Mouse (Mus musculus) cerebellum, adult 11-12 months (tissue): ENCODE measurements around the gene Ptprb.

Source experiments
- DNase-seq: peaks from one replicate; pipeline ENCODE4 v3.0.0; 2022

Ptprb gene

DNA sequence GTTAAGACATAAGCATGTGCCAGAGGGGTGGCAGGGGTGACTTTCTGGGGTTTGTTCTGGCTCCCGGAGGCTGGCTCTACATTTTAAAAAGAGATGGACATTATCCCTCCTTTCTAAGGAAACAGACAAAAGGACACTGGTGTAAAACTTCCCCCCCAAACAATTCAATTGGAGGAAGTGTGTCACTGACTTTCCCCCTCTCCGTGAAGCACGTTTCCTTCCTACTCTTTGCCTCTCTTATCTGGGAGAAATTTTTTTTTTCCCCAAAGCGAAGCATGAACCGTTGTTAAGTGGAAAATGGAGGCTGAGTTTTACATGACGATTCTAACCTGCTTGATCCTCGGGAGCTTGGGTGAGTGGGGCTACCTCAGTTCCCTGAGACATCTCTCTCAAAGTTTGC is at the start of gene Ptprb:
Ptprb (plus strand) TSS at position 244 of the 400 bp plus-strand sequence.
- no peak for DNase-seq

DNA sequence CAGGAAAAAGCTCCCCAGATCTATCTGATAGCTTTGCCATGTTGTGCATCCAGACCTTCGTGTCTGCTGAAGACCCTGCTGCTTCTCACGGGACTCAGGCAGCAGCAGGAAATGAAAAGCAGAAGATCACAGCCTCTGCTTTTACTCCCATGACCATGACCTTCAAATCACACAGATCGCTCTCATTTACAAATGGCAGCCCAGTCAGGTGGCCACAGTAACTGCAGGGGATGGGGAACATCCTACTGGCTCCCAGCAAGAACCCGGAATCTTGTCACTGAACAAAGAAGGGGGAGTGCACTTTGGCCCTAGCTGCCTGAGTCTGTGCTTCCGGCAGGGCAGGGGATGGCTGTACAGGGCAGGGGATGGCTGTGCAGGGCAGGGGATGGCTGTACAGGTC is 40.0 kb upstream of the Ptprb start:
- DNase-seq, result no peak

DNA sequence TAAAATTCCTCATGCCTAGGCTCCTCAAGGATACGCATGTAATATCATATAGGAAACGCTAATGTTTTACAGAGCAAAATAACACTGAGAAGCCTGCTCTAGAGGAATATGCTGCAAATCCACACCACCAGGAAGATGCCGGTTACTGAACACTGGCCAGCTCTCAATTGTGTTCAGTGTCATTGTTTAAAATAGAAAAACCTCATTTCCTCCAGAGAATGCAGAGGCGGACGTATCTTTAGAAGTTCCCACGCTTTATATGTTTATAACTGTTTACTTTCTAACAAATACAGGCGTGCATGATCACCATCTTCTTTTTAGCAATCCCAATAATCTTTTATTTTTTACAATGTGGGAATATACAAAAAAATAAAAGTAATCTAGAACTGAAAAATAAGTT is 33.1 kb upstream of the Ptprb start:
- no peak for DNase-seq

DNA sequence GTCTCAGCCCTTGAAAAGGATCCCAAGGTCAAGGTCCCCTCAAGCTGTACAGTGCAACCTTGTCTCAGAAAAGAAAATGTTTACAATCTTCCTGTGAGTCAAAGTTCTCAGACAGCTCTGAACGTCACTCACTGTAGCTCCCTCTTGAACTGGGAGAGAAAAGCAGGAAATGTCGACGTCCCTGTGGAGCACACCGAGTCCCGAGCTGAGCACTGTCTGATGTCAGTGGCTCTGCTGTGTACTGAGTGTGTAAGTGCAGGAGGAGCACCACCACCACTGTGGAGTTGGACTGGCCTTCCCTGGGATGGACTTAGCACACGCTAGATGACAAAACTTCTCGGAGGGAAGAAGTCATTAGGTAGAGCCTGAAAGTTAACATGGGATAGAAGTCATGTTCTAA is 31.9 kb upstream of the Ptprb start:
- no peak for DNase-seq

DNA sequence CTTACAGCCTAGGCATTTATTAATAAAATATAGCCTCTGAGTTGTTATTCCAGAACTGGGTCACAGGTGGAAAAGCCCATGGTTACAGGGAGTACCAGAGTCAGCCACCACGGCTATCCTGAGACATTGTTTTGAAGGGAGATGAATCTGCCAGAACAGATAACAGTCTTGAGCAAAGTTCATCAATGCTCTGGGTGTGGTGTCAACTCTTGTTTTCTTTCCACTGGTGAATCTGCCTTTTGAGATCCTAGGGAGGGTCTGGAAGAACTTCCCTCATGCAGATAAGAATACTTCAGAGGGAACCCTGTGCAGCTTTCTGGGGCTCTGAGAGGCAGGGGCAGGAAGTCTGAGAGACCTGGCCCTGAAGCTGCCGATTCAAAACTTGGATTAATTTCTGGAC is 29.7 kb upstream of the Ptprb start:
- no peak for DNase-seq

DNA sequence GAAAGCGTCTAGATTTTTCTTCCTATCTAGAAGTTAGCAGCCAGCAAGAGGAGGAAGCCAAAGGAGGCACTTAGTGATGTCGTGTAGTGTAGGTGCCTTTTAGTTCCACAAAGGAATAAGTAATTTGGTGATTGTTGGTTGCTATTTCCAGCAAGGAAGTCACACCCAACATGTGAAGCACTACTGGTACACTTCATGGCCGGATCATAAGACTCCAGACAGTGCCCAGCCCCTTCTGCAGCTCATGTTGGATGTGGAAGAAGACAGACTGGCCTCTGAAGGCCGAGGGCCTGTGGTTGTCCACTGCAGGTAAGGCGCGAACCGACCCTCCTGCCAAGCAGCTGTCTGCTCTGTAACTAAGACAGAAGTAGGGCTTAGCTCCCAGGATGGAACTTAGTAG is 22.7 kb upstream of the Ptprb start:
- no peak for DNase-seq

DNA sequence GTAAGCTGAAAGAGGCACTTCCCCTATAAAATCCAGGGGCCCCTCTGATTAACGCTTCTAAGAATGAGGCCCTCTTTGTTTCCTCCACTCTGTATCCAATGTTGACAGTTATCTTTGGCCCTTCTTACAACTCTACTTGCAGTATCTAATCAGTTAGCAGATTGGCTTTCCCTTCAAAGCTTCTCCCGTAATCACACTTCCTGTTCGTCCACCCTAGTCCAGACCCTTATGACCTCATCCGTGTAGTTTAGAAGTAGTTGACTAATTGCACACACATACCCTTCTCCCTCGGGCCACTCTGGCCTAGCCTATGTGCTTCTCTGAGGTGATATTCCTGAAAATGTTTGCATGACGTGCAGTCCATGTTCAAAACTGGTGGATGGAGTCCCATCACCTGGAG is 21.4 kb upstream of the Ptprb start:
- DNase-seq, result no peak

DNA sequence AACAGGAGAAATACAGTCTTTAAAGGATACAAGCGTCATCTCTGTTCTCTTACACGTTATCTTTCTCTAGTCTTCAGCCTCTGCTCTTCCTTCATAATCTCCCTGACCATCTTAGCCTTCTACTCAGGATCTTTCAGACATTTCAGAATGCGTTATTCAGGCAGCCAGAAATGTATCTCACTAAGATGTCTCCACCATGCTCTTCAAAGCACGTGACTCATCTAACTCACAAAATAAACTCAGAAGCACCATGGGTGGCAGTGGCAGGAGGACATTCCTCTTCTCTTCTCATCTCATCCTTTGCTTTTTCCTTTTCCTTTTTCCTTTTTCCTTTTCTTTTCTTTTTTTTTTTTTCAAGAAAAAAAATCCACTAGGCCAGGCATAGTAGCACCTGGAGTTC is 16.0 kb upstream of the Ptprb start:
- DNase-seq, result no peak

DNA sequence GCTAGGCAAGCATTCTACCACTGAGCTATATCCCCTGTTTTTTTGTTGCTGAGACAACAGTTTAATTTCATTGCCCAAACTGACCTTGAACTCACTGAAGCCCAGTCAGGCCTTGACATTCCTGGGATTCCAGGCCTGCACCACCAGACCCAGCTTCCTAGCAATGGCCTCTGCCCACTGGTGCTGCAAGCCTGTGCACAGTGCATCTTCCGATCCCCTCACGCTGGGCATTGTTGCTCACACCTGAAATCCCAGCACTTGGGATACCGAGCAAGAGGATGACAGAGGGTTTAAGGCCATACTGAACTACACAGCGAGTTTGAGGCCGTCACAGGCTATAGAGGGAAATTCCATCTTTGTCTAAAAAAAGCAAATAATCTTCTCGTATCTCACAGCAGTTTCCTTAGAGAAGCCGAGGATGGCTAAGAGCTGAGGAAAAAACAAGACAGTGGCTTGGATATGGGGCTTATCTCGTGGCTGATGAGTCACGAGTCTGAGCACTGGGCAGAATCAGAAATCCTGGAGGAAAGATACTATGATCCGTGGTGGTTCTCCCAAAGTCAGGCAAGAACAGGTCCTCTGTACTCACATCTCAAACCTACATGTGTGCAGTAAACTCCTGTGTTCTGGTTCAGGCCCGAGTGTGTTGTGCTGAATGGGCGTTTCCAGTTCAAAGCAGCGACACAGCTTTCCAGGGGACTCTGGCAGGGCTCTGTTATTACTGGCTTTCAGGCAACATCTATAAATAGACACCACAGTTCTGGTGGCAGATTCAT is 14.5 kb upstream of the Ptprb start:
- DNase-seq, result no peak

DNA sequence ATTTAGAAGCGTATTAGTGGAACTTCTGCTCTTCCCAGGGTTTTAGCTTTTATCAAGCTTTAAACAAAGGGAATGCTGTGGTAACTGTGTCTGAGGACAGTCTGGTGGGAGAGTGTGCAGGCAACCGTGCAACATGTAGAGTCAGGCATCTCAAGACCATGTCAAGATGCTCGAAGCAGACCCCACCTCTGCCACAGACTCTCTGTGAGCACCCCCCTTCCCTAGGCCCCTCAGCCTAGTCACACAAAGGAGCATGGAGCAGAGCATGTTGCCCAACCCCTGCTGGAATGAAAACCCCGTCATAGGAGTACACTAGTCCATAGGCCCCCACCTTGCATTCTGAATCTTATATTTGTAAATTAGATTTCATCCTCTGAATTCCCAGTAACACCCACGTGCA is 13.8 kb upstream of the Ptprb start:
- DNase-seq, result no peak

DNA sequence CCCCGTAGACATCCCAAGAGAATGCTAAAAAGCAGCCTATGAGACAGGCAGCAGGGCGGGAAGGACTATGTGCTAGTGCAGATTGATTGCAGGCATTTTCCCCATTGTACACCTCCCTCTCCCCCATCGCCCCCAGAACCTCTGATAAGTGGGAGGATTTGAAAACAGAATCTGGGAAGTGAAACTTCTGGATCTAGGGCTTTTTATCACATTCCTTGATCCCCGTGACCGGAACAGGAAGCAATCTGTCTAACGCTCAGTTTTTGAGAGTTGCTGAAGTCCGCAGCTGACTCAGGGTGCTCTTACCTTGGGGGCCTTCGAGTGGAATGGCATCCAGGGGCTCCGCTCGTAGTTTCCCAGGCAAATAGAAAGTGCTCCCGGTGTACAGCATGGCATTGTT is 10.8 kb upstream of the Ptprb start:
- no peak for DNase-seq

DNA sequence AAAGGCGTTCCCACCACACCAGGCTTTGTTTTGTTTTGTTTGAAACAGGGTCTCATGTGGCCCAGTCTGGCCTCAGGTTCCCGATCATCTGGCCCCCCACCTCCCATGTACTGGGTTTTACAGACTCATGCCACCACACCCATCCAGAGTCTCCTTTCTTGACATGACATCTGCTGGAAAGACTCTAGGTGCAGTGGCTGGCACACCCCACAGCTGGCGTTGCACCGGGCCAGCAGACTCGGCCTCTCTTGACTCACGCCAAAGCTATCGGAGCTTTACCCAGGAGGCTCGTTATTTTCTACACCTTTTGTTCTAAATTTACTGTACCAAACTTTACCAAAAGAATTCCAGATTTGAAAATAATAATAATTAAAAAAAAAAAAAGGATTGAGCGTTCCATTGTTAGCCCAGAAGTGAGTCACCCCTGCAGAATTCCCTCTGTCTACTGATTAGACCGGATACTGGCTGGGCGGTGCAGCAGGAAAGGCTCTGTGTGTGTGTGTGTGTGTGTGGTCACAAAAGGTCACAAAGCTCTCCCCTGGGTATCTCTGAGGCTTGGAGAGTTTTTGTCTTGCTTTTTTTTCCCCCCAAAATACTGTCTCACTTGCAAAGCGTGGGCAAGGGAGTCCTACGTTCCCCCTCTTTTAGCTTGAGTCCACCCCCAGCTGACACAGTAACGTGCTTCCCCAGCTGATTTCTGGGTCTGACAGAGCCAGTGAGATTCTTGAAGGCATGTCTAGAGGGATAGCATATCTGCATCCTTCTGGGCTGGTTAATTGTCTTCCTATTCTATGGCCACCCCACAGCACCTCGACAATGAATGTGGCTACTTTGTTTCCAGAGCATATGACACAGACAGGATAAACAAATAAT is 8.5 kb upstream of the Ptprb start:
- no peak for DNase-seq

DNA sequence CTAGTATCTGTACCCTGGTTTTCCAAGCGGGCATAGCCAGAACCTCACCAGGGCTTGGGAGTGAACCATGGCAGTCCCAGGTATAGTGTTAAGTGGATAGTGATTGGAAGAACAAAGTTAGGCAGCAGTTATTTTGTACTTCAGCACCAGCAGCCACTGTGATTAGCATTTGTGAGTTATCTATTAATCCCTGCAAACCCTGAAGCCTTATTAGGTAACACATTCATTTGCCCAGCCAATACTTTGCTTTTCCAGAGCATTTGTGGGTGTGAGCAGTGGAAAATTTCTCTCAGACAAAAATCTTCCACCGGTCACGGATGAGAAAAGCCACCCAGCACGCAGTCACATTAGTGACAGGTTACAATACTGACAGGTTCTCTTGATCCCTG is 7.9 kb upstream of the Ptprb start:
- DNase-seq, result no peak

DNA sequence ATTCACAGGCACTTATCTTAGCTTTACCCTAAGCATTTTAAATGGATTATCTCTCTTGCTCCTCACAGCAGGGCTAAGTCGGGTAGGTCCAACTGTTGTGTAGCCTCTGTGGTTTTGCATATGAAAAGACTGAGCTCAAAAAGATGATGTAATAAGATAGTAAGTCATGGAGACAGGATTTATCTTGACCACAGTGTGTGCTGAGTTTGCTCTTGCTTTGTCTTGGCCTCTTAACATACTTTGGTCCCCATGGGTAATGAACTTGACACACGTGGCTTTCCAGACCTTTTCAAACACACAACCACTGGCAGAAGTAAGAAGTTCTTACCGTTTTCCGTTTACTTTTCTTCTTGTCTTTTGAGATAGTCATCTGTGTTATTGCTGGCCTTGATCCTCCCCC is 7.0 kb upstream of the Ptprb start:
- DNase-seq, result no peak

DNA sequence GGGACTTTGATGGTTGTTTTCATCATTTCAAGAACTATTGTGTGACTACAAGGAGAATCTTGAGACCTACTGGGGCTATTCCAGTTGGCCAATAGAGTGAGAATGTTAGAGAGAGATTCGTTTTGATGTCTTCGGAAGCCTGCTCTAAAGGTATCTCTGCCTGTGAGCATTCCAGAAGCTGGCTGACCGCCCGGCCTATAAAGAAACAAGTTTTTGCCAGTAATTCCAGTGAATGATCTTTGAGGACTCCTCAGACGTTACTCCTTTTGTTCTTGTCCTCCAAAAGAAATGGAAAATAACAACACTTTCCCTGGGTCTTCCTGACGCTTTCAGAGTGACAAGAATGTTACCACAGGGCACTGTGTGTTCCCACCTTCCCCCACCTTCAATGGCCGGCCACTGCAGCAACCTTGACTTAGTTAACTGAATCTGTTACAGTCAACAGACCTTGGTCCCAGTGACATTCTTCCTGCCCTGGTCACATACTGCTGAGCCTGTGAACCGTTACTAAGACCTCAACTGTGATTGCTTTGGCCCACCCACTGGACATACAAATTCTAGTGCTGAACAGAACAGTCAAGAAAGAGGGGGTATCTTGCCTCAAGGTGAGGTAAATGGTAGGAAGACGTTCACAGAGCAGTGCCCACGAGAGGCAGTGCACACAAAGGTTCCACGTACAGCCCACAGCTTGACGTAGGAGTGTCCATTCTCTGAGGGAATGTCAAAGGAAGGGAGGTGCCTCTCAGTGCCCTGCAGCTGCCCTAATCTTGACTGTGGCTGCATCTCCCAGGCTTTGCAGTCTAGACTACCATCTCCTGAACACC is 4.5 kb upstream of the Ptprb start:
- DNase-seq, result no peak

DNA sequence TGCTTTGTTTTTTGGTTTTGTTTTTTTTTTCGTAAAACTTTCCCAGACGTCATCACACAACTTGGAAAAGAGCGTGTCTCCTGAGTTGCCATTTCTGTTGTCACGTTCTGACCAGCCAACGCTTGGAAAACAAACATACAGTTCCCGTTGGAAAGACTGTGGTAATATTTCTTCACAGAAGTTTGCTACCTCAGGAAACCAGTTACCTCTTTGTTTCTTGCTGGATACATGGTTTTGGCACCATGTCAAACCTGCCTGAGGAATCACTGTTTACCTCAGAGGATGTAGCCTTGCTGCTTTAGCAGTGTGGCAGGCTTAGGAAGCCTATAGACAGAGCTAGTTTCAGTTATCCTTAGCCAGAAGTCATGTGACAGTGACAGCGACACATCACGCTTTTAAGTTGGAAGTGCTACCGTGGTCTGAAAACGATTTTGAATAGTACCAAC is 3.8 kb upstream of the Ptprb start:
- no peak for DNase-seq

DNA sequence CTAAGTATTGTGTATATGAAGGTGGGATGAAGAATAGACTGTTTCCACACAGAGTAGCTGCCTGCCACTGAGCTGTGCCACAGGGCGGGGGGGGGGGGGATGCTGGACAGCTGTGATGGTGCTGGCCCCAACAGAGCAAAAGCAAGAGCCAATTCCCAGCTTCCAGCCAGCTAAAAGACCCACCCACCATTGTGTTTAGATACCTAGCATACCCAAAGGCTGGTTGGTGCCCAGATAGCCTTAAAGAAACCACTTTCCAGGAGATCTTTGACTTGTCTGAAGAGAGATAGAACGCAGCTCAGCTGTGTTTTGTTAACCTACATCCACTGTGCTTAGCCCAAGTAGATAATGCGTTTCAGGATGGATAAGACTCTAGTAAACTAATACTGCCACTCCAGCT is 3.2 kb upstream of the Ptprb start:
- DNase-seq, result no peak

DNA sequence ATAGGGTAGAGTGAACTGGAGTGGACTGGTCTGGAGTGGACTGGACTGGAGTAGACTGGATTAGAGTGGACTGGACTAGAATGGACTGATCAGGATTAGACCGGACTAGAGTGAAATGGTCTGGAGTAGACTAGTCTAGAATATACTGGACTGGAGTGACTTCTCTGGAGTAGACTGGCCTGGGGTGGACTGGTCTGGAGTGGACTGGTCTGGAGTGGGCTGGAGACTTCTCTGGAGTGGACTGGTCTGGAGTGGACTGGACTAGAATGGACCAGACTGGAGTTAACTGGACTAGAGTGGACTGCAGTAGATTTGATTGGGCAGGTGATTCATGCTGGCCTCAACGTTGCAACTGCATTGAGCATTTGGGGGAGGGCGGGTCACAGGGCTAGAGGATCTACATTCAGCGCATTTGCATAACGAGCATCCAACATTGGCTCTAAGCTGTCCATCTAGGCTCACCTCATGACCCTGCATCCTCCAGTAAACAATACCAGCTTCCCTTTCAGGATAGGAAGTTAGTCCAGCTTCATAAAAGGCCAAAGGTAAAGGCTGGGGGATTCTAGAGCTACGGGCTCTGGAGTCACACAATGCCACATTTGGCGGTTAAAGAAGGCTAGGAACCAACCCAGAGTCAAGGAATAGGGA is 11.5 kb downstream of the Ptprb start:
- DNase-seq, result no peak

DNA sequence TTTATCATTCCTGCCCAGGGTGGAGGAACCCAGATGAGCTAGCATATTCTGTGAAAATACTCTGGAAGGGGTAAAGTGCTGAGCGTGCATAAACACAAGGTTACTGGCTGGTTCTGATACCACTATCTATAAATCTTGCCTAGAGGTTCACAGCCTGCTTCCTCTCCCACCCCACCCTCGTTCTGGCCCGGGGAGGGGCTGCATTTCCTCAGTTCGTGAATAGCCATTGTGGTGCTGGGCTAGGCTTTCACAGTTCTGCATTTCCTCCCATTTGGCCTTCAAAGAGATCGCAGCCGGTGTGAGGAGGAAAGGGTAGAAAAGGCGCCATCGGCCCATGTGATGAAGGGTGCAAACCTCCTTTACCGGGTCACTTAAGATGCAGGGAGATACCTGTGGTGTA is 12.8 kb downstream of the Ptprb start:
- DNase-seq, result no peak

DNA sequence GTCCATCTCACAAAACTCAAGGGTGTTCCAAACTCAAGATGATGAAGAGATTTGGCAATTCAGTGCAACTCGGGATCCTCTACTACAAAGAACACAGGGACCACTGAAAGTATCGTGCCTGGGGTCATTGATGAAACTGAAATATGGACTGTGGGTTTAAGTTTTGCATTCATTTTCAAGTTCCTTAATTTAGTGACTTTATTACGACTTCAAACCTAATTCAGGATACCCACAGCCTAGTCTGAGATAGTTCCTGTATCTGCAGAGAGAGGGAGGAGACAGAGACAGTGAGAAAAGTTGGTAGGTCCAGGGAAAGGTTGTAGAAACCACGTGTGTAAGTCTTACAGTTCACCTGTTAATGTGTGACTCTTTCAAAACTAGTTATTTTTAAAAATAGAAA is 15.2 kb downstream of the Ptprb start:
- DNase-seq, result no peak

DNA sequence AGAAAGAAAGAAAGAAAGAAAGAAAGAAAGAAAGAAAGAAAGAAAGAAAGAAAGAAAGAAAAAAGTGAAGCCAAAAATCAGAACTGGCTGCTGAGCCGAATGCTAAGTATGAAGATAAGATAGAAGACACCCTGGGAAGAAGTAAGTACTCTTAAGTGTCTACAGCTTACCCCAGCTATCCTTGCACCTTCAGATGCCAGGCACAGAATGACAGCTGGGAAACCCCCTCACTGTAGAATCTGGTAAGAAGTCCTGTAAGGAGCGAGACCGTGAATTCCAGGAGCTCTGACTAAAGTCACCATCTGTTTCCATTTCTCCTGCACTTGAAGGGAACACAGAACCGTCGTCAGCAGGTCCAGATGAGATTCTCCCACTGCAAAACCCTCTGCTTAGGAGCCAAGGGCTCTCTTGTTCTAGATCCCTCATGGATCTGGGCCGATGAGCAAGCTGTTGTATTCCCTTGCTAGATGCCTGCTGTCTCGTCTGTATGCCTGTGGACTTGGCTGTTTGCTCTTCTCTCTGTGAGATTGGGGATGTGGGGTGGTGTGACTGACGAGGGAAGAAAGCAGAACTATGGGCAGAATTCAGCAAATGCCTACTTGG is 15.9 kb downstream of the Ptprb start:
- DNase-seq, result no peak

DNA sequence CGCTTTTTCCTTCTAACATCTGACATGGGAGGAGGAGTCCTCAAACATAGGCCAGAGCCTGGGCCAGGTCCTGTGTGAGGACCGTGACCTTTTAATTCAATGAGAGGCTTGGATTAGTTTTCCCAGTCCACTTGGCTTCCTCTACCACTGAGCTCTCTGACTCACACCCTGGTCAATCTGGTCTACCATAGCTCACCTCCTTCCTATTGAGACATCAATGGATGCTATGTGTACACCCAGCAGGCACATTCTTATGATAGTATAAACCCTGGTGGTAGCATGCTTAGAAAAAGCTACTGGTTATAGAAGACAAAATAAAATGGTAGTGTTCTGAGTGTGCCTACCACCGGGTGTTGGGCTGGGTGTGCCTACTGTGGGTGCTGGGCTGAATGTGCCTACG is 21.1 kb downstream of the Ptprb start:
- DNase-seq, result no peak

DNA sequence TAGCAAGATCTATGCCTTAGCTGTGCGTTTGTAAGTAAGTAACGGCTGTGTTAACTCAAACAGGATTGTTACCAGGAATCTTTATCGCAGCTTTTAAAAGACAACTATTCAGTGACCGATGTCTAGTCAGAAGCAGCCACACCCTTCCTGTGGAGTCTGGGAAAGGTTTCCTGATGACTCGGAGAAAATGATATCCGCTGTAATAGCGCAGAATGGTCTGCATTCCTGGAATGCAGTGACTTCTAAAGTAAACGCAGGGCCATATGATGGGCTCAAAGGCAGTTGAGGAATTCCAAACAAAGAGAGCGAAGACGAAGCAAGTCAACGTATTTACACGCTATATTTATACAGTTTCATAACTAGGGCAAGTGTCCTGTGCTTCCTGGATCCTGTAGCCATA is 22.5 kb downstream of the Ptprb start:
- no peak for DNase-seq
